Mouse (Mus musculus) embryonic facial prominence, embryonic 13.5 days (tissue): Measurements from ENCODE around the gene Slc10a7. TPM values are rescaled to one million over a fixed set of nuclear protein-coding genes. Genes with fewer than 3 reads are reported as not detected.
A peak's percentile ranks its signal among the peaks of the same experiment; 100 is the strongest.

ENCODE experiments used
- ATAC-seq: fragments of 200-750 bp; cut with Nextera tagmentation; 2 replicates; pipeline ENCODE4 v1.8.0; 2017; ENCODE audit warnings: low read depth; ENCODE audit not compliant: insufficient number of reproducible peaks, insufficient read depth, low FRiP score, low TSS enrichment
- H3K27ac ChIP-seq: fragments of 300-500 bp; sonication (generic); 2 replicates; pipeline ENCODE4 v1.5.1; 2015; ENCODE audit warnings: moderate library complexity, mild to moderate bottlenecking, inconsistent platforms
- H3K27me3 ChIP-seq: fragments of 300-500 bp; sonication (generic); 2 replicates; pipeline ENCODE4 v1.6.1; 2015; ENCODE audit warnings: mild to moderate bottlenecking, inconsistent platforms
- H3K36me3 ChIP-seq: fragments of 300-500 bp; sonication (generic); 2 replicates; pipeline ENCODE4 v1.6.1; 2015; ENCODE audit warnings: mild to moderate bottlenecking, inconsistent platforms
- H3K4me1 ChIP-seq: fragments of 300-500 bp; sonication (generic); 2 replicates; pipeline ENCODE4 v1.6.1; 2015; ENCODE audit warnings: inconsistent platforms
- H3K4me2 ChIP-seq: fragments of 300-500 bp; sonication (generic); 2 replicates; pipeline ENCODE4 v1.6.1; 2015; ENCODE audit warnings: moderate library complexity, mild to moderate bottlenecking, inconsistent platforms
- H3K4me3 ChIP-seq: fragments of 300-500 bp; sonication (generic); 2 replicates; pipeline ENCODE4 v1.5.1; 2015; ENCODE audit warnings: mild to moderate bottlenecking, inconsistent platforms
- H3K9ac ChIP-seq: fragments of 300-500 bp; sonication (generic); 2 replicates; pipeline ENCODE4 v1.6.1; 2015; ENCODE audit warnings: mild to moderate bottlenecking, inconsistent platforms
- H3K9me3 ChIP-seq: fragments of 300-500 bp; sonication (generic); 2 replicates; pipeline ENCODE4 v1.6.1; 2016; ENCODE audit warnings: inconsistent platforms
- WGBS: fragments of 180-500 bp; shearing (Covaris S2); methylation state at CpG from one replicate; pipeline ENCODE4 v1.1.7; 2015; ENCODE audit warnings: mixed read lengths; 5-methylcytosine and 5-hydroxymethylcytosine counted together
- polyA plus RNA-seq: library from polyadenylated mRNA; unstranded; fragments of >200 nt; fragmentation: Nextera tagmentation; extraction: Ambion mirVana; gene quantifications from 2 replicates; pipeline ENCODE4 v1.2.1, GENCODE M21; 2015

Gene Slc10a7
- polyA plus RNA-seq, 1 experiment from 2014 or later = 17.6 TPM

DNA sequence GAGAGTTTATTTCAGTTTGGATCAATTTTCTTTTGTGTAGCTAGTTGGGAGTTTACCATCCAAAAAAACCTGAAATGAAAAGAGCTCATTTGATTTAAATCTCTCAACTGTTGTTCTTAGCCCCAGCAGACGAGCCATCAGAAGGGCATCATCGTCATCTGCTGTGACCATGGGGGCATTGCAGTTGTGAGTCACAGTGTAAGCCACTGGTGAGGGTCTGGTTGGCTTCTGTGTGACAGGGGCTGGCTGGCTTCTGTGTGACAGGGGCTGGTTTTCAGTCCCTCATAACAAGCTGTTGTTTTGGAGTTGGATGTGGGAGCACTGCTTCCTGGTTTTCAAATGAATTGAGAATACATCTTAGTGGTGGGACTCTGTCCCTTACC lies 41.6 kb downstream of the Slc10a7 start:
- Histone ChIP-seq H3K9me3 (no peaks in the 10 kb centered on the region), H3K4me2 (no peak overlapping the region), H3K27ac (no peak overlapping the region), H3K4me3 (no peak overlapping the region), H3K27me3 (no peaks in the 10 kb centered on the region), H3K9ac (no peak overlapping the region), H3K4me1 (no peaks in the 10 kb centered on the region), H3K36me3 (peaks cover 9% of the 10 kb centered on the region; the same call in 1 of the 2 replicates)
- WGBS = 70% methylated on average over 2 of the region's 2 CpGs
- no peak for ATAC-seq

DNA sequence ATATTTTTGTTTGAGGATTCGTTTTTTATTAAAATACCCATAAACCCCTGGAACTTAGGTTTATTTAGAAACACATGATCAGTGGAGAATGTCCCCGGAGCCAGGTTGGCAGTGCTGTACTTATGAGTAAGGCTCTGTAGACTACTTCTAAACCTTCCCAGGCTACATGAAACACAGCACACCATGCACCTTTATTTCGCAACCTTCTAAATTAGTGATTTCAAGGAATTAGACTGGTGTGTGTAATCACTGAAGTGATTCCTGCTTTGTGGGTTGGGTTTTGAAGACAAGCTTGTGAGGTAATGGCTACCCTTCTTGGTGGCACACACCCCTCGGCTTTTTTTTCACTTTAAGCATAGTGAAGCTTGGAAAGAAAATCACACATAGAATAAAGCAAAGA lies 46.7 kb downstream of the Slc10a7 start:
- Histone ChIP-seq H3K36me3 (peaks cover 6% of the 10 kb centered on the region; the same call in 1 of the 2 replicates), H3K27ac (no peak overlapping the region), H3K4me2 (no peak overlapping the region), H3K27me3 (no peaks in the 10 kb centered on the region), H3K9me3 (no peaks in the 10 kb centered on the region), H3K4me3 (no peak overlapping the region), H3K9ac (no peak overlapping the region), H3K4me1 (peaks cover 7% of the 10 kb centered on the region)
- ATAC-seq = no peak
- WGBS = 81% methylated on average over 4 of the region's 4 CpGs

DNA sequence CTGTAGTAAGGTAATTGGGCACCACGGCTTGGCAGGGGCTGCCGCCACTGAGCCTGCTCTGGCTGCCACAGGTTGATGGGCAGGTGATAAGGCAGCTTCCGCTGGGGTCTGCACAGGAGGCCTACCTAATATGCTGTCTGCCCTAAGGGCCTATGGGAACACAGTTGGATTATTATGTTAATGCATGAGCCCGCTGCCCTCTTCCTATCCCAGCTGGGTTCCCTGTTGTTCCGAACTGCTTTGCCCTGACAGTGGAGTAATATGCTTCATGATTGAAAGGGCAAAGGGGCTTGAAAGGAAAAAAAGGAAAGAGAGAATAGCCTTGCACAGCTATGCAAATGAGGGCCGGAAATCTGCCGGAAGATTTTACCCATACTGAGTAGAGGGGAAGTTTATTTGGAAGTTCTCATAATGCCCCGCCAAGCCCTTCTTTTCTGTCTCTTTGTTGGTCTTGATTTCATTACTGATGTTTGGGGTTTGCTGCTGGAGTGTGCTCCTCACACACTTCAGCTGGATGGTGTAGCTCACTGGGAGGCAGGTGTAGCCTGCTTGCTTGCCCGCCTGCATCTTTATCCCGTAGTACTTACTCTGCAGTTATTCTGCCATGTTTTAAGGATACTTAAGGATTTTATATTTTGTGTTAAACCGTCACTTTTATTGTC lies 47.8 kb downstream of the Slc10a7 start:
- H3K36me3 ChIP-seq = peaks cover 9% of the 10 kb centered on the region
- H3K4me2 ChIP-seq = no peak overlapping the region
- no peak overlapping the region for H3K4me3 ChIP-seq
- H3K27me3 ChIP-seq = no peaks in the 10 kb centered on the region
- peaks cover 7% of the 10 kb centered on the region for H3K4me1 ChIP-seq
- H3K27ac ChIP-seq = no peak overlapping the region
- H3K9me3 ChIP-seq = no peaks in the 10 kb centered on the region
- H3K9ac ChIP-seq = 0 out of 2 replicates have a peak overlapping the region, but pooled peaks have one; percentile 8
- ATAC-seq = no peak
- WGBS = 38% methylated on average over 11 of the region's 11 CpGs

DNA sequence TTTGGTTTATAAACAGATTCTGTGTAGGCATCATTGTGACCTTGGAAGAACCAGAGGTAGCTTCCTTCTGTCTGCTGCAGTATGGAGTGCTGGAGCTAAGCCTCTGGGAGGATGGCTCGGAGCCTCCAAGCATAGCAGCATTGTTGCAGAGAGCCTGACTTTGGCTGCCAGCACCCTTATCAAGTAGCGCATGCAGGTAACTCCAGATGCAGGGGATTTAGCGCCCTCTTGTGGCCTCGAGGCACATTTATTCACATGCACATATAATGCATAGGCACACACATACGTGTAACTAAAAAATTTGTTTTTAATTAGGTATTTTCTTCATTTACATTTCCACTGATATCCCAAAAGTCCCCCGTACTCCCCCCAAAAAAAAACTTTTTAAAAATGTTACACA lies 52.5 kb downstream of the Slc10a7 start:
- WGBS = 84% methylated on average over 6 of the region's 6 CpGs
- H3K4me3 ChIP-seq = no peak overlapping the region
- H3K4me2 ChIP-seq = no peak overlapping the region
- peaks cover 5% of the 10 kb centered on the region for H3K4me1 ChIP-seq
- H3K36me3 ChIP-seq = peaks cover 9% of the 10 kb centered on the region
- H3K27ac ChIP-seq = no peak overlapping the region
- H3K9ac ChIP-seq = no peak overlapping the region
- no peaks in the 10 kb centered on the region for H3K27me3 ChIP-seq
- ATAC-seq = no peak
- H3K9me3 ChIP-seq = no peaks in the 10 kb centered on the region

DNA sequence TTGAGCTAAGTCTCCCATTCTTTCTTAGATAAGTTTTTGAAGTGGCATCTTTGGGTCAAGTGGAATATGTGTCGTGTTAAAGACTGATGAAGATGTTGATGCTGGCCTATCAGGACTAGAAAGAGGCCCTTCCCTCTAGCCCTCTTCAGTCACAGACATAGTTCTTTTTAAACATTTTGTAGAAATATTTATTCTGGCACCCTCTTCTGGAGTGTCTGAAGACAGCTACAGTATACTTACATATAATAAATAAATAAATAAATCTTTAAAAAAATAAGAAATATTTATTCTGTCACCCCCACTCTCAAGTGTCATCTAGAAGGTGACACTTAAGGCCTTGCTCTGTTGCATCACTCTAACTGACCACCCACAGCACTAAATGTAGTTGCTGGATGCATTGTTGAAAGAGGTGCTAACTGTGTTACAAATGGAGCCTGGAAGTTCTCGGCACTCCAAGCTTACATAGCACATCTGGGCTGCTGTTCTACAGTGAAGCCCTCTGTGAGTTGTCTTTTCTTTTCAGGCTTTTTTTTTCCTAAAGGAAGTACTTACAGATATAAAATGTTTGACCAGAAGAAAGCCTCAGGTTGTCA lies 54.4 kb downstream of the Slc10a7 start:
- Histone ChIP-seq H3K9ac (no peak overlapping the region), H3K4me3 (no peak overlapping the region), H3K9me3 (no peaks in the 10 kb centered on the region), H3K4me2 (no peak overlapping the region), H3K4me1 (no peaks in the 10 kb centered on the region), H3K36me3 (peaks cover 9% of the 10 kb centered on the region), H3K27me3 (no peaks in the 10 kb centered on the region), H3K27ac (no peak overlapping the region)
- no peak for ATAC-seq
- 80% methylated on average over 2 of the region's 2 CpGs for WGBS

DNA sequence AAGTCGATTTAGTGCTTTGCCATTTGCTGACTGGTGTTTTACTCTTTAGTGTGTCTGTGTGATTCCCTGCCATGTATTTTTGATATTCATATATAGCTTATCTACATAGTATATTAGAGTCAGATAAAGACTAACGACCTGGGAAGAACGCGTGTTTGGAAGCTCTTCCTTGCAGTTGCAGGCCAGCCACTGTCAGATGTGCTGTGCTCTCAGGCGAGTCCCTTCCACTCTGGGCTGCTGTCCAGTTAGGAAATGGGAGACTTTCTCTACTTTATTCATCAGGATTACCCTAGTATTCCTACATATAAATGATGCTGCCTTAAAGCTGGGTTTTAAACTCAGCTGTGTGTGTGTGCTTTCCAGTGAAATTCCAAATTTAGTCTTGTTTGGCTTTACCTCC lies 55.1 kb downstream of the Slc10a7 start:
- Histone ChIP-seq H3K4me2 (no peak overlapping the region), H3K4me1 (no peaks in the 10 kb centered on the region), H3K4me3 (no peak overlapping the region), H3K9ac (no peak overlapping the region), H3K9me3 (no peaks in the 10 kb centered on the region), H3K27me3 (no peaks in the 10 kb centered on the region), H3K36me3 (peaks cover 9% of the 10 kb centered on the region), H3K27ac (no peak overlapping the region)
- 88% methylated on average over 5 of the region's 5 CpGs for WGBS
- ATAC-seq = no peak

DNA sequence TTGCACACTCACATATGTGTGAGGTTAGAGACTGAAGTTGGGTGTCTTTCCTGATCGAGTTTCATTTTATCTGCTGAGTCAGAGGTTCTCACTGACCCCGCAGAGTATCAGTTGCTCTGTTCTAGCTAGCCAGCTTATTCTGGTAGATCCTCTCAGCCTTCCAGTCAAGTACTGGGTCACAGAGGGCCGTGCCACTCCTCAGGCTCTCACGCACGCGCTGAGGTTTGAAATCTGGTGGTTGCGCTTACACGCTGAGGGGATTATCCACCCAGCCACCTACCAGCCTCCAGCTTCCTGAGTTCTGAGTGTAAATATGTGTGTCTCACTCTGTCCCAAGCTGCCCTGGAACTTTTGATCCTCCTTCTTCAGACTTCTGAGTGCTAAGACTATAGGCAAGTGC lies 59.0 kb downstream of the Slc10a7 start:
- H3K4me3 ChIP-seq = no peak overlapping the region
- H3K27me3 ChIP-seq = no peaks in the 10 kb centered on the region
- peaks cover 5% of the 10 kb centered on the region; the same call in 1 of the 2 replicates for H3K36me3 ChIP-seq
- WGBS = 72% methylated on average over 8 of the region's 8 CpGs
- H3K9me3 ChIP-seq = no peaks in the 10 kb centered on the region
- H3K9ac ChIP-seq = no peak overlapping the region
- H3K27ac ChIP-seq = no peak overlapping the region
- no peak overlapping the region for H3K4me2 ChIP-seq
- ATAC-seq = no peak
- H3K4me1 ChIP-seq = peaks cover 6% of the 10 kb centered on the region

DNA sequence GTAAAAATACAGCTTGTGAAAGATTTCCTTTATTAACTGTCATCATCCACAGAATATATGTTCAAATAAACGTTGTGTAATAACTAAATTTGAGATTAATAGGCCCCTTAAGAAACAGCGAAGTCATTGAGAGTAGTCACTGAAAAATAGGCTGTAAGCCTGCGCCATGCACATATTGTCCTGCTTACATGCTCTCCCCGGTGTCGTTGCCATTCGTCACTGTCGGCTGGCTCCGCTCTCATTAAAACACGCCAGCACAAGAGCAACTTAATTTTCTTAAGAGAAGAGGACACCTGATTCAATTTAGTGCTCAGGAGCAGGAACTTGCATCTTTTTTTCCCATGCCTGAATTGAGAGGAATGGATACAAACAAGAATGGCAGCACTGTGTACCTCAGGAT lies 62.4 kb downstream of the Slc10a7 start:
- ATAC-seq = no peak
- Histone ChIP-seq H3K4me3 (no peak overlapping the region), H3K9ac (no peak overlapping the region), H3K27ac (no peak overlapping the region), H3K27me3 (no peaks in the 10 kb centered on the region), H3K4me1 (peaks cover 6% of the 10 kb centered on the region), H3K4me2 (no peak overlapping the region), H3K9me3 (no peaks in the 10 kb centered on the region), H3K36me3 (no peaks in the 10 kb centered on the region)
- 54% methylated on average over 9 of the region's 9 CpGs for WGBS

DNA sequence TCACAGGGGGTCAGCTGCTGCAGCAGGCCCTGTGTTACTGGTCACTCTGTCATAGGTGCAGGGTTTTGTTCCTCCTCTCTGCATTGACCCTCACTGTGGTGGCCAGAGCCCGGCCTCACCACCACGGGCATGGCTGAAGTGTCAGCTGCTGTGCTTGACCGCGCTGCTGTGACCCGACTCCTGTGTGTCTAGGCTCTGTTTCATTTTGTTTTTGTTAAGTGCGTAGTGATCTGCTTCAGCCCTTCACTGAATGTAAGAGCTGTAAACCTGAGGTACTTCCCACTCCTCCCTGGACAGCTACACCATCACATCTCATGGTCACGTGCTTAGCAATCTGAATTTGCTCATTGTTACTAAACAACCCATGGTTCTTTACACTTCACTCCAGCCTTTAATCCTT lies 65.1 kb downstream of the Slc10a7 start:
- 89% methylated on average over 7 of the region's 7 CpGs for WGBS
- H3K4me1 ChIP-seq = peaks cover 6% of the 10 kb centered on the region
- ATAC-seq = no peak
- H3K9ac ChIP-seq = no peak overlapping the region
- H3K27me3 ChIP-seq = no peaks in the 10 kb centered on the region
- H3K36me3 ChIP-seq = no peaks in the 10 kb centered on the region
- H3K4me2 ChIP-seq = no peak overlapping the region
- no peak overlapping the region for H3K4me3 ChIP-seq
- no peaks in the 10 kb centered on the region for H3K9me3 ChIP-seq
- no peak overlapping the region for H3K27ac ChIP-seq

DNA sequence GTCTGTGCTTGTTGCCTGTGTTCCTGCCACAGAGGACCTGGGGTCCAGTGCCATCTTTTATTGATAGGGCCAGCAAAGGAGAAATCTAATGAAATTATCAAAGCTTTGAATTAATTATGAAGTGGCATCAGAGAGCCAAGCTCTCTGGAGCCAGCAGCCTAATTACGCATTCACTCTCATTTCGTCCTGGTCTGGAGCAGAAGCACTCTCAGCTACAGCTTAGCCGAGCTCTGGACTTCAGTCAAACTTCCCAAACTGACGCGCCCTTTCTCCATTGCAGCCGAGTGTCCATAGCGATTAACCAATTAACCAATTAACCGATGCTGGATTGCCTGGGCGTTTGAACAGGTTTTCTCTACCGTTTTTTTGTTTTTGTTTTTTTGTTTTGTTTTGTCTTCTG lies 68.4 kb downstream of the Slc10a7 start:
- ATAC-seq = no peak
- Histone ChIP-seq H3K9me3 (no peaks in the 10 kb centered on the region), H3K4me3 (no peak overlapping the region), H3K27ac (no peak overlapping the region), H3K9ac (no peak overlapping the region), H3K27me3 (no peaks in the 10 kb centered on the region), H3K4me1 (no peaks in the 10 kb centered on the region), H3K36me3 (no peaks in the 10 kb centered on the region), H3K4me2 (no peak overlapping the region)
- 34% methylated on average over 10 of the region's 10 CpGs for WGBS

DNA sequence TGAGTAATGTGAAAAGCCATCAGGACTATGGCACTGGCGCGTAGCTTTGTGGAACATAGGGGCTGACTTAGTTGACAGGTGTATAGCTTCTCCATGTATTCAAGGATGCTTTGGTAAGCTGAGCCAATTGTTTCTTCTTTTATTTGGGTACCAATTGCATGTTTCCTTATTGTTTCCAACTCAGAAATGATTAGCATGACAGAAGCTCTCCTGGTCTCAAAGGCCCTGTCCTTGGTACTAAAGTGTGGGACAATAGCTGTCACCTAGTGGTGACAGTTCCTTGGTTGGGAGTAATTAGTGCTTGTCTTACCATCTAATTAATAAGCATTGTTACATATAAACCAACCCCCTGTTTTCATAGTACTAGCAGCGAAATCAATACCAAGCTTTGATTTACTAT lies 68.9 kb downstream of the Slc10a7 start:
- 71% methylated on average over 3 of the region's 3 CpGs for WGBS
- Histone ChIP-seq H3K27me3 (no peaks in the 10 kb centered on the region), H3K9ac (no peak overlapping the region), H3K36me3 (no peaks in the 10 kb centered on the region), H3K4me3 (no peak overlapping the region), H3K4me1 (no peaks in the 10 kb centered on the region), H3K4me2 (no peak overlapping the region), H3K9me3 (no peaks in the 10 kb centered on the region), H3K27ac (no peak overlapping the region)
- no peak for ATAC-seq

DNA sequence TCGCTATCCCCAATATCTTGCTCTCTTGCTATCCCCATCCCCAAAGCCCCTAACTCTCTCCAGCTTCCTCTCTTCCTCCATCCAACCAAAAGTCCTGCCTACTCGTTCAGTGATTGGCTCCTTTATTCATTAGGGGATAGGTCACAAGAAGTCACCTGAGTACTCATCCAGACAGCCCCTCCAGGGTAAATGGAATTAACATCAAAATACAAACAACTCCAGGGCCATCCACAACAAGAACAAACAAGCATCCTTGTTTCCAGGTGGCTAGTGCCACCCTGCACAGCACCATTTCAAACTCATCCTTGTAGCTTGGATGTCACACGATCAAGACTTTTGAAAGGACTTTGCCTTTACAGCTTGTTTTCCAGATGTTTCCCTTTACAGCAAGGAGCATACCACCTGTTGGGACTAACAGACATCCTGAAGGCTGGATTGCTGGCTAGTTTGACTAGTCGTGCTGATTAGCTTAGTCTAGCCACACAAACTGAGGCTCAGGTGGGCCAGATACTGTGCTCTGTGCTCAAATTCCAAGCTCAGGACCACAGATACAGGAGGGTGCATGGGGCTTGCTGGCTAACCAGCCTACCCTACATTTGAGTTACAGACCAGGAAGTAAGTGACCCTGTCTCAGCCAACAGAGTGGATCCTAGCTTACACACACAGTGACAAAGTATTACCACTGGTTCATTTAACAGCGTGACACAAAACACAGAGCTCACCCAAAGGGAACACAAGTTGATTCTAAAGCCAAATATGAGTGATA lies 75.0 kb downstream of the Slc10a7 start:
- H3K36me3 ChIP-seq = no peaks in the 10 kb centered on the region
- no peak overlapping the region for H3K4me2 ChIP-seq
- no peak overlapping the region for H3K9ac ChIP-seq
- no peaks in the 10 kb centered on the region for H3K27me3 ChIP-seq
- 0 out of 2 replicates have a peak, but pooled peaks cover 5% of the 10 kb centered on the region for H3K4me1 ChIP-seq
- no peak for ATAC-seq
- WGBS = 70% methylated on average over 5 of the region's 5 CpGs
- H3K4me3 ChIP-seq = no peak overlapping the region
- H3K9me3 ChIP-seq = no peaks in the 10 kb centered on the region
- H3K27ac ChIP-seq = no peak overlapping the region
